Mouse (Mus musculus) kidney, adult 2 months (tissue): ENCODE data around the gene Fam53b. TPM values are rescaled to one million over a fixed set of nuclear protein-coding genes. Genes with fewer than 3 reads are reported as not detected.

Experiments used
- DNase-seq: peaks from one replicate; pipeline ENCODE4 v3.0.0; 2021
- H3K27ac ChIP-seq: fragments of 200-500 bp; 2 replicates; pipeline ENCODE4 v1.5.1; 2012; ENCODE audit warnings: low read depth, low read length, control low read depth, inconsistent platforms; ENCODE audit not compliant: insufficient read depth
- H3K27me3 ChIP-seq: fragments of 200-500 bp; replicated peaks from 2 replicates; pipeline ENCODE4 v1.6.1; 2012; ENCODE audit warnings: mild to moderate bottlenecking, moderate library complexity, low read length, inconsistent platforms; ENCODE audit not compliant: control insufficient read depth, insufficient read depth
- H3K36me3 ChIP-seq: fragments of 200-500 bp; 2 replicates; pipeline ENCODE4 v1.6.1; 2012; ENCODE audit warnings: mild to moderate bottlenecking, moderate library complexity, low read length, inconsistent platforms; ENCODE audit not compliant: control insufficient read depth, insufficient read depth
- H3K4me1 ChIP-seq: fragments of 200-500 bp; 2 replicates; pipeline ENCODE4 v1.6.1; 2011; ENCODE audit warnings: low read length; ENCODE audit not compliant: control insufficient read depth, insufficient read depth
- H3K4me3 ChIP-seq: fragments of 200-500 bp; 2 replicates; pipeline ENCODE4 v1.5.1; 2011; ENCODE audit warnings: mild to moderate bottlenecking, low read depth, low read length, control low read depth; ENCODE audit not compliant: insufficient read depth
- CTCF ChIP-seq: fragments of 200-500 bp; conservative IDR thresholded peaks from 2 replicates; pipeline ENCODE4 v1.5.1; 2011; ENCODE audit warnings: low read depth, mild to moderate bottlenecking, control low read depth, low read length, moderate library complexity, mixed read lengths; ENCODE audit not compliant: insufficient read depth, insufficient read length
- POLR2A ChIP-seq: fragments of 200-500 bp; IDR thresholded peaks from one replicate; pipeline ENCODE4 v1.6.1; 2011; ENCODE audit warnings: low read depth, low read length, control low read depth
- WGBS: fragments of 180-500 bp; shearing (Covaris S2); methylation state at CpG from one replicate; pipeline ENCODE4 v1.1.7; 2018; 5-methylcytosine and 5-hydroxymethylcytosine counted together
- polyA plus RNA-seq: library from polyadenylated mRNA; depleted of rRNA; stranded (reverse); fragments of >200 nt; gene quantifications from 2 replicates; pipeline ENCODE4 v1.2.3, GENCODE M21; 2012

The Fam53b gene
- polyA plus RNA-seq, 1 experiment, result 29.3 TPM

DNA sequence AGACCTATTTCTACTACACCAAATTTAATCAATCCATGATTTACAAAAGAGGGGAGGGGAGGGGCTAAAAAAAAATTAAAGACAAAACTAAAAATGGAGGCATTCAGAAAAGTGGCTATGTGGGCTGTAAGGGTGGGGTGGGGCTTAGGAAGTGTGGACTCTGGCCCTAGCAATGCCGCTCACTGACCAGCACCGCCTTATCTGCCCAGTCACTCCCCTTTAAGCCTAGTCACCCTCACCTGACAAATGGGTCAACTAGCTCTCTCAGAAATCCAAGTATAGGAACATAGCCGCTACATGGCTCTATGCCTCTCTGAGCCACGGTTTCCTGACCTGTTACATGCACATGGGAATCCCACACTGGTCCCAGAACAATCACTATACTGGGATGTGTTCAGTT lies 26.7 kb downstream of the Fam53b start:
- Histone ChIP-seq H3K4me3 (no peak overlapping the region), H3K4me1 (peaks cover 35% of the 10 kb centered on the region), H3K36me3 (no peaks in the 10 kb centered on the region), H3K27ac (peak overlapping the region; percentile 67), H3K27me3 (no peaks in the 10 kb centered on the region)
- TF ChIP-seq POLR2A (no peak), CTCF (no peak)
- DNase-seq, result no peak
- WGBS, result 78% methylated on average over 4 of the region's 4 CpGs

DNA sequence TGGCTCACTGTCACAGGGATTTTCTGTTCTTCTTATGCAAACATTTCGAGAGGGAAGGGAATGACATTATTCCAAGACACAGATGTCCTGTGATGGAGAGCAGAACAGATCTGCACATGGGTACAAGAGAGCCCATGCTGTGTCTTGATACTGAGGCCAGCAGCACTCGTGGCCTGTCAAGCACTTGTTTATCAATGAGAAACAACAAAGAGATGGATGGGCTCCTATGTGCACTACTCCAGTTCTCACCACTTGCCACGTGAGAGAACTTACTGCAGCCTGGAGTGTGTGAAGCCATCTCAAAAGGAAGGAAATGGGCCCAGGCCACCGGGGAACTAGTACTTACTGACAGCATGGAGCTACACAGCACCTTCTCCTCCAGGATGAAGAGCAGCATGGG lies 27.2 kb downstream of the Fam53b start:
- peaks cover 39% of the 10 kb centered on the region for H3K4me1 ChIP-seq
- H3K4me3 ChIP-seq, result no peak overlapping the region
- TF ChIP-seq CTCF (no peak), POLR2A (no peak)
- no peaks in the 10 kb centered on the region for H3K36me3 ChIP-seq
- no peak for DNase-seq
- peak overlapping the region; percentile 67 for H3K27ac ChIP-seq
- WGBS, result 51% methylated on average over 4 of the region's 4 CpGs
- H3K27me3 ChIP-seq, result no peaks in the 10 kb centered on the region

DNA sequence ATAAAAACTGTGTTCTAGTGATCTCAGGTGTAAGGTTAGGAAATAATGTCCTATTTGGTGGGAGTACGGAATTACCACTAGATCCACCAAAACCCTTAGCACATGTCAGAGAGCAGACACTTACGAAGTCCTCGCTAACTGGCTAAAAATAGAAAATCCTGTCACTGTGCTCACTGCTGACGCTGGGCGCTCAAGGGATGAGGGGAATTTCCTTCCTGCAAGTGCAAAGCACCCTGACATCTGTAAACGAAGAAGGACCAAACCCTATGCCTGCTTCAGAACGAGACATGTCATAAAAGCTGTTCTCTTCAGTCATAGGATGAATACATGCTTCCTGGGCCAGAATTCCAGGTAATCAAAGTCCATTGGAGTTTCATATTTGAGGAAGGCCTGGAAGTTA lies 27.7 kb downstream of the Fam53b start:
- H3K36me3 ChIP-seq, result no peaks in the 10 kb centered on the region
- H3K4me1 ChIP-seq, result peaks cover 44% of the 10 kb centered on the region
- no peak overlapping the region for H3K4me3 ChIP-seq
- TF ChIP-seq CTCF, result no peak
- no peaks in the 10 kb centered on the region for H3K27me3 ChIP-seq
- DNase-seq, result peak; percentile 64
- WGBS, result 31% methylated on average over 7 of the region's 7 CpGs
- peak overlapping the region; percentile 67 for H3K27ac ChIP-seq

DNA sequence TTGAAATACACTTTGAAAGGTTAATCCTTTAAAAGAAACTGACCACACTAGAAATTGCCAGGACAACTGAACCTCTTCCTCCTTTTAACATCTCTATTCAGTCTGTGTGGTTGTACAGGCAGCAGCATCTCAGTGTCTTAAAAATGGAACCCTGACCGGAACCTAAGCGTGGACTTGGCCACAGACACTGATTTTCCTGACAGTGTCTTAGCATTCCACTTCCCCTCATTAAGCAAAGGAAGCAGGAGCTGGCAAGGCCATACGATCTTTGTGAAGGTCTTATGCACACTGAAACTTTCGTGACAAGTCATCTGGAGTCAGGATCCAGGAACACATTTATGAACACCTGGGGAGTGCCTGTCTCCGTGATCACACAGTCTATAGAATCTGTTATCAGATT lies 29.6 kb downstream of the Fam53b start:
- 51% methylated on average over 5 of the region's 5 CpGs for WGBS
- H3K27ac ChIP-seq, result no peak overlapping the region
- H3K4me1 ChIP-seq, result peaks cover 59% of the 10 kb centered on the region

DNA sequence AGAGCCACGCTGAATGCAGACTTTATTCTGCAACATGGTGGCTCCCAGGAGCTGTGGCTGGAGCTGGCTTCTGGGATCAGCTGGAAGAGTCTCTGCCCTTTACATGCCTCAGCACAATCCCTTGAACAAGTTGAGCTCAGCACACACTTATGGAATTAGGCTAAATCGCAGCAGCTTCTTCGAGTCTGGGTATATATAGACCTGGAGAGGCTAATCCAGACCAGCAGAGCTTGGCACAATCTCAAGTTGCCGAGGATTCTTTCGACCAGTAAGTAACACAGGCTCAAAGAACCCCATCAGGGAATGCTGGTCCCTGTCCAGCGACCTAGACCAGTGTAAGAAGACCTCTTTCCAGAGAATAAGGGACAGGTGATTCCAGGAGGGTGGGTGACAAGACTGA lies 31.8 kb downstream of the Fam53b start:
- H3K27me3 ChIP-seq, result no peaks in the 10 kb centered on the region
- no peak for DNase-seq
- TF ChIP-seq CTCF (no peak), POLR2A (no peak)
- H3K27ac ChIP-seq, result peak overlapping the region; percentile 7; the same call in 1 of the 2 replicates
- no peak overlapping the region for H3K4me3 ChIP-seq
- WGBS, result 50% methylated on average over 6 of the region's 6 CpGs
- H3K4me1 ChIP-seq, result peaks cover 62% of the 10 kb centered on the region
- H3K36me3 ChIP-seq, result no peaks in the 10 kb centered on the region; the same call in 1 of the 2 replicates

More for the DNA sequence above, 29.6 kb downstream of the Fam53b start:
- Histone ChIP-seq H3K4me3 (no peak overlapping the region), H3K27me3 (no peaks in the 10 kb centered on the region), H3K36me3 (no peaks in the 10 kb centered on the region)
- DNase-seq, result peak; percentile 61
- no peak for TF ChIP-seq POLR2A
- no peak for TF ChIP-seq CTCF

DNA sequence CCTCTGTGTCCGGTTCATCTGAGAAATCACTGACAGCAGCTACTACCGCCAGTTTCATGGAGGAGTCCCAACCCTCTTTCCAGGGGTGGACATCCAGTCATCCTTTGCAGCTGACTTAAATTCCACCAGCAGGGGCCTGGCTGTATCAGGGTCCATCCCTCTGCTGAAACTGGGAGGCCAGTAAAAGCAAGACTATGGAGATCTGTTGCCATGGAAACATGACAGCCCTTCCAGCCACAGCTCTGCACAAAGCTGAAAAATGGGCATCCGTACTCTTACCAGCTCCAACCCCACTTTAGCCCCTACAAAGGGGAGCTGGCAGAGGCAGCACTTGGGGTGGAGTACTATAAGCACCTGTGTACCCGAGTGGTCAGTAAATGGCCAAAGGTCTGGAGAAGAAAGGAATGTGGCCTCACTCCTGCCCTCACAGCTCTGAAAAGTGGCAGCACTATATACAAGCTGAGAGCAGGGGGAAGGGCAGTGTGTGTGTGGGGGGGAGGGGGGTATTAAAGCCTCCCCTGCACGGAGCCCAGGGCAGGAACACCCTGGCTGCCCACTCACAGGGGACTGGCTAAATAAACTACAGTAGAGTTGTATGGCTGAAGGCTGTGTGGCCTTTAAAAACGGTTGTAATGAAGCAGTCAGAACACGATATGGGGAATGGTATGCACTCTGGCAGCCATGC lies 32.4 kb downstream of the Fam53b start:
- peak overlapping the region; percentile 68 for H3K27ac ChIP-seq
- no peaks in the 10 kb centered on the region for H3K27me3 ChIP-seq
- DNase-seq, result no peak

DNA sequence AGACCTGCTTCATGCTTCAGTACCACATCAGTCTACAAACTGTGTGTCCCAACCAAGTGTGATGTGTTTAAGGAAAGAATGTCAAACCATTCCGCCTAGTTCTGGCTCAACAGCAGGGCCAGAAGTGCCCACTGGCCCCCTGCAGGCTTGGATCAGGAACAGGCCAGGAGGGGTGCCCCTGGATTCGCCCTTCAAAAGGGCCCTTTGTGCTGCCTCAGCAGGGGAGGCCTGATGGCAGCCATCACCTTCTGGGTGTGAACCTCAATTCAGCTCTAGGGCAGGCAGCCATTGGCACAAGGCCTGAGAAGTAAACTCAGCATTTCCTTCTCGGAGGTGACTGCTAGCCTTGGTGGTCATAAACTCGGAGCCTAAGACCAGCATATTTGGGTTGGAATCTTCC lies 33.1 kb downstream of the Fam53b start:
- 23% methylated on average over 4 of the region's 4 CpGs for WGBS
- DNase-seq, result peak; percentile 77
- Histone ChIP-seq H3K36me3 (no peaks in the 10 kb centered on the region; the same call in 1 of the 2 replicates), H3K4me3 (no peak overlapping the region), H3K4me1 (peaks cover 60% of the 10 kb centered on the region), H3K27me3 (no peaks in the 10 kb centered on the region), H3K27ac (peak overlapping the region; percentile 68)
- no peak for TF ChIP-seq POLR2A
- TF ChIP-seq CTCF, result peak; percentile 29; the same call in 1 of the 2 replicates

More for the DNA sequence above, 32.4 kb downstream of the Fam53b start:
- TF ChIP-seq POLR2A (no peak), CTCF (no peak)
- no peak overlapping the region for H3K4me3 ChIP-seq
- H3K36me3 ChIP-seq, result no peaks in the 10 kb centered on the region; the same call in 1 of the 2 replicates
- peaks cover 62% of the 10 kb centered on the region for H3K4me1 ChIP-seq
- 32% methylated on average over 7 of the region's 7 CpGs for WGBS
